Mouse (Mus musculus): ENCODE data around the gene Glt8d1. TPM values are rescaled to one million over a fixed set of nuclear protein-coding genes. Genes with fewer than 3 reads are reported as not detected.

Gene Glt8d1
- polyA plus RNA-seq, 1 experiment from 2014 or later: 75.6 TPM

- ChIA-PET POLR2A (no interaction called here), CTCF (no interaction called here)
- no peak for TF ChIP-seq CTCF (IDR thresholded peaks at IDR 0.05)
- no peaks in the 10 kb centered on the region for H3K27me3 ChIP-seq
- in situ Hi-C loops (cut with MboI; ENCODE audit: low pct_unique_long_range_greater_than_20kb): no loop called here
- DNase-seq (ENCODE audit: low read depth, low spot score) (no peak), ATAC-seq (no peak)
Observed at GRCm38 (mm10) chr14:31045817-31046216, 44.6 kb downstream of the Glt8d1 start.

Other genes starting within 250 kb of the Glt8d1 start
- 15.0 TPM for gene Tmem110, start 175.8 kb upstream of the Glt8d1 start, polyA plus RNA-seq (2021)
- gene Mustn1, start 122.2 kb upstream of the Glt8d1 start, polyA plus RNA-seq (2021): 0.46 TPM
- gene Itih4, start 114.9 kb upstream of the Glt8d1 start, polyA plus RNA-seq (2021): 0.65 TPM
- gene Itih3, start 77.6 kb upstream of the Glt8d1 start, polyA plus RNA-seq (2021): 0.42 TPM
- 0.87 TPM for gene Itih1, start 58.1 kb upstream of the Glt8d1 start, polyA plus RNA-seq (2021)
- gene Nek4, start 50.0 kb upstream of the Glt8d1 start, polyA plus RNA-seq (2021): 17.9 TPM
- gene Spcs1, start 272 bp downstream of the Glt8d1 start, polyA plus RNA-seq (2021): 281 TPM
- gene Pbrm1, start 17.7 kb downstream of the Glt8d1 start, polyA plus RNA-seq (2021): 46.9 TPM
- gene Gnl3, start 17.8 kb downstream of the Glt8d1 start, polyA plus RNA-seq (2021): 96.2 TPM
- 75.7 TPM for gene Smim4, start 127.6 kb downstream of the Glt8d1 start, polyA plus RNA-seq (2021)
- gene Nt5dc2, start 129.7 kb downstream of the Glt8d1 start, polyA plus RNA-seq (2021): 268 TPM
- gene Stab1, start 167.2 kb downstream of the Glt8d1 start, polyA plus RNA-seq (2021): 0.74 TPM
- gene Tnnc1, start 206.9 kb downstream of the Glt8d1 start, polyA plus RNA-seq (2021): 8.1 TPM
- 564 TPM for gene Nisch, start 215.5 kb downstream of the Glt8d1 start, polyA plus RNA-seq (2021)
- 3.0 TPM for gene Sema3g, start 216.5 kb downstream of the Glt8d1 start, polyA plus RNA-seq (2021)
- 10.7 TPM for gene Phf7, start 249.9 kb downstream of the Glt8d1 start, polyA plus RNA-seq (2021)